Mouse (Mus musculus) embryo, embryonic 10 days (tissue): ENCODE results near the gene Hebp2.
"Not testable (repeated sequence)": the region's sequence is repeated elsewhere in the genome, so short reads cannot be mapped to it uniquely, and the experiment has no call there.

ENCODE experiments used
- DNase-seq: peaks from one replicate; pipeline ENCODE4 v3.0.0-alpha.2; 2015; ENCODE audit warnings: low spot score

Hebp2 gene

DNA sequence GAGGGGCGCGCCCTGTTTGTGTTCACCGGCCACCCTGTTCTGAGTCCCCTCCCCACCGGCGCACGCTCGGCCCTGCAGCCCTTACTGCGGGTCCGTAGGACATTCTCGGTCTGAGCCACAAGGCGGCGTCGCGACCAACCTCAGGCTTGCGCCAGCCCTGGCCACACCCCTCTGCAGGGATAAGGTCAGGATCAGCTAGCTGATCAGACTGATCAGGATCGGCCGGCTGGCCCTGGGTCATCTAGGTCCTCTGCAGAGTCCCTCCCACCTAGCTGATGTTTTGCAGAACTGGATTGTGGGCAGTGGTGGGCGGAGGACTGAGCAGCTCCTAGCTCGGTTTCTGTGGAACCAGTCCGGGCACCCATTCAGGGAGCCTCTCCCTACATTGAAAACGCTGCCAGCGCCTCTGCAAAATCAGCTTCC, at the start of gene Hebp2:
Hebp2 (minus strand) TSS at position 264 of the 423 bp plus-strand sequence.
- DNase-seq: peak; percentile 95

DNA sequence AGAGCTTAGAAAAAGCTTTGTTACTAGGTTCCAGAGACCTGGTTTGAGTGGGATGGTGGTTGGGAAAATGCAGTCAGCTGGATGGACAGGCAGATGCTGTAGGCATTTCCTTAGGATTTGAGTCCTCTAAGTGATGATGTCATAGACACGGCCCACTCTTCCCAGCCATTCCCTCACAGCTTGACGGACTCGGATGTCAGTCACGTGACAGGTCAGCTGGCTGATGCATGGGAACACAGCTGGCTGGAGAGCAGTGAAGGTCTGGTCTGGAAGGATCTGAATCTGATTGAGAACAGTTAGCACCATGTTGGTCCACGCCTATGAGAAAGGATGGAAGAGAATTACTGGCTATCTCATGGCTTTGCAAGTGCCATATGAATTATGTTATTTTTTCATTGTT, 43.6 kb upstream of the Hebp2 start:
- DNase-seq: no peak

GRCm38 (mm10) chr10:18584188-18584587, 38.3 kb upstream of the Hebp2 start:
- peak; percentile 12 for DNase-seq

- no peak for DNase-seq
These were observed 26.7 kb upstream of the Hebp2 start for GRCm38 (mm10) chr10:18572581-18572980.

GRCm38 (mm10) chr10:18562940-18563339, 17.1 kb upstream of the Hebp2 start:
- DNase-seq: peak; percentile 36

- no peak for DNase-seq
These were observed 15.6 kb upstream of the Hebp2 start for GRCm38 (mm10) chr10:18561445-18561844.

GRCm38 (mm10) chr10:18559076-18559475, 13.2 kb upstream of the Hebp2 start:
- not testable (repeated sequence) for DNase-seq

DNA sequence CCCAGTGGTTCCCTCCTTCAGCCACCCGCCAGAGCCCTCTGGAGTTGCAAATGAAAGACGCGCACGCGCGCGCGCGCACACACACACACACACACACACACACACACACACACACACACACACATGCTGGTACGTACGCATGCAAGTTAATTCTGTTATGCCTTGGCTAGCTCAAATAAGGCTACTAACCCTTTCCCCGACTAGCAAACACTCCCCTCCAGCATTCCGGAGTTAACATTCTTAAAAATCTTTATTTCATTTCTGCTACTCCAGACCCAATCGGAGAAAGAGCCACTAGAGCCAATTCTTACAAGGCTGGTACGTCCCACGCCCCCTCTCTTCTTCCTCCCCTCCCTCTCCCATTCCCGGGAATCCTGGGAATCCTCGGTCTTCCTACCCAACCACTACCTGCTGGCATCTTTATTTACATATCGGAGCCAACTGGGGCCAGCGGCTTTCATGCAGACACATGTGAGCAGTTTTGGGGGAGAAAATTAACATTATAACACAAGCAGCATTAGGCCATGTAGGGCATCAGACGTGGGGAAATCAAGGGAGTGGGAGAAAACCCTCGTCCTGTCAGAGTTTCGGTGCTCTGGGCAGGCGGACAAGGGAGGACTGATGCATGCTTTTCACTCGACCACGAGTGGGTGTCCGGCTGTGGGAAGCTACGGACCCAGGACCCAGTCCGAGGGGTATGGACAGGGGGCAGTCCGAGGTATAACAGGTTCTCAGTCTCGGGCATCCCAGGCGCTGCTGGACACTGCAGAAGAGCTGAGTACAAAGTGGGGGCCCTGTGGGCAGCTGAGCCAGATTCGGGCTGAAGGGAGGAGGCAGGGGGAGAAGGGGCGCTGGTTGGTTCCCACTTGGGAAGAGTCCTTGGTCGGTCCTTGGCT, 3.7 kb upstream of the Hebp2 start:
- DNase-seq: peak; percentile 63

DNA sequence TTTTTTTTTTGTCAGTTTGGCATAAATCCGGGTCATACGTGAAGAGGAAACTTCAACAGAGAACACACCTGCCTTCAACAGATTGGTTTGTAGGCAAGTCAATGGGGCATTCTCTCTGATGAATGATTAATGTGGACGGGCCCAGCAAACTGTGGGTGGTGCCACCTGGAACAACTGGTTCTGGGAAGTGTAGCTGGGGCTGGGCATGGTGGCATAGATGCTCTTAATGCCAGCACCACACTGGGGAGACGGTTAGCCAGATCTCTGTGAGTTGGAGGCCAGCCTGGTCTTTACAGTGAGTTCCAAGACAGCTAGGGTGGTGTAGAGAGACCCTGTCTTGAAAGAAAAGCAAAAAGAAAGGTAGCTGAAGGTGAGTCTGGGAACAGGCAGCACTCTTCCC, 1.5 kb upstream of the Hebp2 start:
- no peak for DNase-seq

DNA sequence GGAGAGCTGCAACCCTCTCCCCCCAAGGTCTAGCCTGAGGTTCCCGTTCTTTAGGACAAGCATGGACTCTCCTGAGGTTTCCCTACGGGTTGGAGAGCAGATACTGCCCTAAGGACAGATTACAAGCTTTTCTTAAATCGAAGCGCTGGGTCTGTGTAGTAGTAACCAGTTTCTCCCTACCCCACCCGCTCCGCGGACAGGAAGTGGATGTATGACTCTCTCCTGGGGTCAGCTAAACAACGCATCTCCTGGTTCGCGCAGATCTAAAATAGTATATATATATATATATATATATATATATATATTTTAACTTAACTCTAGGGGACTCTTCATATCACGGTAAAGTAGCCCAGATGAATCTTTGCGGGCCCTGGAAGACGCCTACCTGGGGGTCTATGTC, 567 bp downstream of the Hebp2 start:
- no peak for DNase-seq

- no peak for DNase-seq
These were observed 9.0 kb downstream of the Hebp2 start for GRCm38 (mm10) chr10:18536889-18537288.

GRCm38 (mm10) chr10:18532293-18532692, 13.6 kb downstream of the Hebp2 start:
- DNase-seq: no peak

DNA sequence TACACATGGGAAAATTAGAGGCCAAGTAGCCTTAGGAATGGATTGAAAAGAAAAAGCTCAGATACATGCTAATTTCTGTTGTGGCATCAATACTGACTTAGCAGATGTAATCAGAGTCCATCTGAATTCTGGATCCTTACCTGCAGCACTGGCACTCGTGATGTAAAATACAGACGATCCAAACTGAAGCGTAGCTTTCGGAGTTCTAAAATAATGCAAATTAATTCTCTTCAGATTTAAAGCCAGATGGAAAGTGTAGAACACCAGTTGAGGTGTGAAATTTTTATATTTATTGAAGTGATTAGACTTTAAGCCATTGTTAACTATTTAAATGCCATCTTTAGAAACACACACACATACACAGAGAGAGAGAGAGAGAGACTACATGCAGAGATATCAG, 15.7 kb downstream of the Hebp2 start:
- DNase-seq: no peak

DNA sequence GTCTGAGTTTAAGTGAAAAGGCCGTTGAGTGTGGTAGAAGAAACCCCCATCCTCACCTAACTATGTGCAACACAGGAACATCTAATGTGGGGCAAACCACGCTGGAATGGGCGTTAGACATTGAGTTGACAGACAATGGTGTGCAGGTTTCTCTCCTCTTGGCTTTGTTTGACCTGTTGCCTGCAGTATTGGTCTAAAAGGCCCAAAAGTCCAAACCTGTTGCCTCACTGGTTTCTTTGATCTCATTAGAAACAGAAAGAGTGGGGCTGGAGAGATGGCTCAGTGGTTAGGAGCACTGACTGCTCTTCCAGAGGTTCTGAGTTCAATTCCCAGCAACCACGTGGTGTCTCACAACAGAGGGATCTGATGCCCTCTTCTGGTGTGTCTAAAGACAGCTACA, 16.7 kb downstream of the Hebp2 start:
- DNase-seq: no peak

- DNase-seq: peak; percentile 45
These were observed 17.4 kb downstream of the Hebp2 start for GRCm38 (mm10) chr10:18528475-18528874.

DNA sequence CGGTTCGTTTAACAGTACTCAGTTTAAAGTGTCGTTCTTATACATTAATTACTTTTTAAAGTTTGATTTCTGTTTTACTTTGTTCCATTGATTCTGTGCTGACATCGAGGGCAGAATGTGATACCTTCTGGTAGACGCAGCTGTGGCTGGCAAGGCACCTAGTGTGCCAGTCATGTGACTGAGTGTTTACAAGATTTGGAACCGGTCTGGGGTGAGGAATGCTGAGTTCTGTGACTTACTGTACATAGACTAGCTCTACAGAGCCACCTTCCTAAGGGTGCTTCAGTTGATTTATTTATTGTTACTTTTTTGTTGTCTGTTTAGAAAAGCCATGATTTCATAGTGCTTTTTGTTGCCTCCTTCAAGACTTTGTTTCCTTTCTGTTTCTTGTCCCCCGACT, 18.1 kb downstream of the Hebp2 start:
- DNase-seq: no peak

DNA sequence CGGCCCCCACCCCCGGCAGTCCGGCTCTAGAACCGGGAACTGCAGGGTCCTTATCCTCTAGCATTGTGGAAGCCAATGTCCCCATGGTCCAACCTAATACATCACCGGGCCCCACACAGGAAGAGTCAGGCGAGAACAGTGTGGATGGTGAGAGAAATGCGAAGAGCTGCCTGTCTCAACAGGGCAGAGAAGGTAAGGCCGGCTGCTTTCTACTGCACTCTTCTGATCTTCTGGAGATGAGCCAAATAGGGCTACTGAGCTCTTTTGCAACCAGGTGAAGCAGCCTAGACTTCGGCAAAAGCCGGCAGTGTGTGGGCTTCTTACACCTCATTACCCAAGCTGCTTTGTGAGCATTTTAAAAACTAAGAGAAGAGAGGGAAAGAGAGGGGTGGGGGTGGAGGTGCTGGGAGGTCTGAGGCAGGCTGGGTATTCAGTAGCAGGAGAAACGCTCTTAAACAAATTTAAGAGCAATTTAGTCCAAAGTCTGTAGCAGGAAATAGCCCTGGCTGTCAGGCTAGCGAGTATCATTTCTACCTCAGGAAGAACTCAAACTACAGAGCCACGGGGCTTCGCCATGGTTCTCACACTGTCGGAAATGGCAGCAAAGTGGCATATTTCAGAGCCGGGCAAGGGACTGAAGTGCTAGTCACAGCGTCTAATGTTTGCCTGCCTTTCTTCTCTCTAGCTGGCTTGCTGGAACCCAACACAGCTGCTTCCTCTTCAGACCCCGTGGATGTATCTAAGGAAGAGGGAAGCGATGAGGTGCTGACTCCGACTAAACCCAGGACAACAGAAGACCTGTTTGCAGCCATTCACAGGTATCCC, 18.8 kb downstream of the Hebp2 start:
- no peak for DNase-seq

DNA sequence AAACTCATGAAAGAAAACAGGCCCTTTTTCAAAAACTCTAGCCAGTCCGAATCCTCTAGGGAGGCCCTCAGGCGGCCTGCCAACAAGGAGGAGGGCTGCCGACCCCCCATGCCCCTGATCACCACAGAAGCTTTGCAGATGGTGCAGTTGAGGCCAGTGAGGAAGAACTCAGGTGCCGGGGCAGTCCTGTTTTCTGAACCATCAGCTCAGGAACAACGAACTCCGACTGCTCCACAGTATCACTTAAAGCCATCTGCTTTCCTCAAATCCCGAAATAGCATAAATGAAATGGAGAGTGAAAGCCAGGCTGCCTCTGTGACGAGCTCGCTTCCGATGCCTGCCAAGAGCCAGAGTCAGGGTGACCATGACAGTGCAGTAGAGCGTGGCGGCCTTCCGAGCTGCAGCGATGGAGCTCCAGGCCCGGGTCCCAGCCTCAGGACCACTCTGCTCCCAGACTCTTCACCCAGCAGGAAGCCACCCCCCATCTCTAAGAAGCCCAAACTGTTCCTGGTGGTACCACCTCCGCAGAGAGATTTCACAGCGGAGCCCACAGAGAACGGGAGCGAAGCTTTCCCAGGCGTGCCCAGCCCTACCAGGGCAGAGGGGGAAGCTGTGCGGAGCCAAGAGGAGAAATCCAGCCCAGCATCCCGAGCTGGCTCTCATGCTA, 19.6 kb downstream of the Hebp2 start:
- DNase-seq: no peak

GRCm38 (mm10) chr10:18525726-18526125, 20.1 kb downstream of the Hebp2 start:
- DNase-seq: no peak

GRCm38 (mm10) chr10:18525311-18525710, 20.6 kb downstream of the Hebp2 start:
- DNase-seq: no peak

DNA sequence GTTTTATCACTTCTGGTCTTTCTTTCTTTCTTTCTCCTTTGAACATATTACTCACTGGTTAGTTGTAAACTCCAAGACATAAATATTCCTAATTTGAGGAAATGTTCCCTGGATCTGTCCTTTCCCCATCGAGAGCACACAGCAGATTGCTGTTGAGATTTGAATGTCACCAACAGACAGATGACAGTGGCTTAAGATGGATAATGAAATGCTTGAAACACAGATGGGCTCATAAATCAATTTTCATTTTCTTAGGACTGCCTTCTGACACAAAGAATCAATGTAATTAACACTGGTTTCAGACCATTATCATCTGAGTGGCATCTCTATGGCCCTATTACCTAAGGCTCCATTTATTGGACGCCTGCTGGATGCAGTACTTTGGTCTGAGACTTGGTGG, 23.3 kb downstream of the Hebp2 start:
- DNase-seq: no peak

- DNase-seq: no peak
These were observed 34.4 kb downstream of the Hebp2 start for GRCm38 (mm10) chr10:18511496-18511895.
